Mouse (Mus musculus) bone marrow, adult 2 months (tissue): ENCODE measurements around the gene B230219D22Rik.

Experiments
- CTCF ChIP-seq: fragments of 200-500 bp; IDR thresholded peaks from 2 replicates; pipeline ENCODE4 v1.5.1; 2011; ENCODE audit warnings: low read length, control low read depth; ENCODE audit not compliant: control insufficient read depth, insufficient read depth
- POLR2A ChIP-seq: fragments of 200-500 bp; IDR thresholded peaks from 2 replicates; pipeline ENCODE4 v1.6.1; 2011; ENCODE audit warnings: low read depth, mild to moderate bottlenecking, control low read depth, low read length, borderline replicate concordance; ENCODE audit not compliant: control insufficient read depth

- TF ChIP-seq POLR2A = peak; percentile 88; the same call in 1 of the 2 replicates
- no peak for TF ChIP-seq CTCF
These were observed at the start of gene B230219D22Rik for GRCm38 (mm10) chr13:55692535-55693242.
